Mouse (Mus musculus): ENCODE measurements around the gene Plekhg1. TPM values are rescaled to one million over a fixed set of nuclear protein-coding genes. Genes with fewer than 3 reads are reported as not detected.

Plekhg1 gene
- total and polyA plus RNA-seq, 3 experiments, result 3.6 to 11.0 (median 7.6) TPM

DNA sequence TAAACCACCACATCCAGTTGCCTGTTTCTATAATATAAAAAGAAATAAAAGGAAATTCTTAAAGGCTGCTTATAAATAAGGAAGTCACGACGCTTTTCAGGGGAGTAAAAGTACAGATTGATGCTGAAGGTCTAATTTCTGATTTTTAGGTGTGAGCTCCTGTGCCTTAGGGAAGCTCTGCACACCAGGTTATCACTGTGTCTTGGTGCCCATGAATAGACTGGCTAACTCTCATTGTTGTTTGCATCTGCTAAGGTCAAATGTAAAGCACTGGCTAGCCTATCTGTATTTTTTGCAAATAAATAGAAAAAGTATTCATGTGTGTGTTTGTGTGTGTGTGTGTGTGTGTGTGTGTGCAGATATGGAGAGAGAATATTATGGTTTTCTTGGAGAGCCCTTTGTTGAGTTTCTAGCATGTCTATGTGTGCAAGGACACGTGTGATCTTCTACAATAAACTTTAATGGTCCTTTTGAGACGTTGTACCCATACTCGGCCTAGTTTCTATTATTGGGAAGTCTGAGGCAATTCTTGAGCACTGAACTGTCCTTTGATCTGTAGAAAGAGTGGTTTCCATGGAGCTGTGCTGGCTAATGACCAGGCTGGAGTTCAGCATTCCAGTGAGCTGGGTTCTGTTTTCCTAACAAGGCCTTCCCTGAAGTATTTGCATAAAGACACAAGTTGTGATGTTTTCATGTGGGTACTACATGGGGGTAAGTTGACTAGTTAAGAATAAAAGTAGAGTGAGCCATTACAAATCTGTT is 79.0 kb downstream of the Plekhg1 start:
- H3K4me3 ChIP-seq, result no peak overlapping the region
- DNase-seq, result no peak
- H3K9ac ChIP-seq (ENCODE audit: low read depth, low read length), result no peak overlapping the region
- WGBS, result 70% methylated on average over 5 of the region's 5 CpGs
- TF ChIP-seq POLR2A (IDR thresholded peaks at IDR 0.05; ENCODE audit: insufficient read depth, low read depth, low read length) (no peak), CTCF (IDR thresholded peaks at IDR 0.05) (no peak), EP300 (IDR thresholded peaks at IDR 0.05; ENCODE audit: insufficient read depth, low read depth, low read length) (no peak)
- peaks cover 2% of the 10 kb centered on the region for H3K4me1 ChIP-seq (ENCODE audit: control insufficient read depth, insufficient read depth, low read length)
- H3K36me3 ChIP-seq (ENCODE audit: control insufficient read depth, insufficient read depth, low read length), result peaks cover 6% of the 10 kb centered on the region
- H3K27ac ChIP-seq, result no peak overlapping the region
- no peaks in the 10 kb centered on the region for H3K79me2 ChIP-seq (replicated peaks; ENCODE audit: control insufficient read depth, insufficient read depth, low read length)
- intact Hi-C loops (cut with DNase I), result no loop called here
- H3K27me3 ChIP-seq (ENCODE audit: control insufficient read depth, insufficient read depth, low read length), result no peaks in the 10 kb centered on the region

DNA sequence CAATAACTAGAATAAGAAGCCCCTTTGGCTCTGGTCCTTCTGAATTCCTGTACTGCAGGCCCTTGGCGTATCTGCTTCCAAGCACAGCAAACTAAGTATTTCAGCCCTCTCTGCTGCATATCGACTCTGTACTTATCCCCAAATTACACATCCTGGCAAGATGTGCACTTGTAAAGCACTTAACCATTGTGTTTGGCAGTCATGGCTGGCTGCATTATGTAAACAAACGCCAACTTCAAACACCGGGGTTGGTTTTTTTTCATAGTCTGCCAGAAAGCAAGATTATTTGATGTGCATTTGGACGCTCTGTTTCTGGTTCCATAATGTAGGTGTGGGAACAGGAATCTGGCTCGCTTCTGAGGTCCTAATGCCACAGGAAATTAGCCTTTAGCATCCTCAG is 83.7 kb downstream of the Plekhg1 start:
- H3K4me1 ChIP-seq (ENCODE audit: control insufficient read depth, insufficient read depth, low read length), result peaks cover 2% of the 10 kb centered on the region
- peaks cover 5% of the 10 kb centered on the region for H3K36me3 ChIP-seq (ENCODE audit: control insufficient read depth, insufficient read depth, low read length)
- intact Hi-C loops (cut with DNase I), result no loop called here
- no peak for TF ChIP-seq POLR2A (IDR thresholded peaks at IDR 0.05; ENCODE audit: insufficient read depth, low read depth, low read length)
- no peak for TF ChIP-seq CTCF (IDR thresholded peaks at IDR 0.05)
- no peak for TF ChIP-seq EP300 (IDR thresholded peaks at IDR 0.05; ENCODE audit: insufficient read depth, low read depth, low read length)
- no peak overlapping the region for H3K27ac ChIP-seq
- no peaks in the 10 kb centered on the region for H3K27me3 ChIP-seq (ENCODE audit: control insufficient read depth, insufficient read depth, low read length)
- no peaks in the 10 kb centered on the region for H3K79me2 ChIP-seq (replicated peaks; ENCODE audit: control insufficient read depth, insufficient read depth, low read length)
- DNase-seq, result no peak
- no peak overlapping the region for H3K4me3 ChIP-seq
- 42% methylated on average over 6 of the region's 6 CpGs for WGBS
- no peak overlapping the region for H3K9ac ChIP-seq (ENCODE audit: low read depth, low read length)

DNA sequence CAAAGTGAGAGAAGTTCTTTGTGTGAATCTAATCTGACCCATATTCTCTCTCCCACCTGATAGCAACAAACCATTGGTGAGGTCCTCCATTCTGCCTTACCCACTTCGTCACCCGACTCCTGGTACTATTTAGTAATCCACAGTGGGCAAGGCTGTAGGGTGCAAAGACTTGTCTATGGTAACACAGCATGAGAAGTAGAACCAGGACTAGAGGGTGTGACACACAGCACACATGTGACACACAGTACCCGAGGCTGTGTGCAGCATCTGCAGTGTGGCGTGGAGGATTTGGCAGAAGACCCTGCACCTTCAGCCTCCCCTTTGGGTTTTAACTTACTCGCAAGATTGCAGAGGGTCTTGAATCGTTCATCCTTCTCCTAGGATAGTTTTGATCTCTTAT is 85.9 kb downstream of the Plekhg1 start:
- no peak overlapping the region for H3K9ac ChIP-seq (ENCODE audit: low read depth, low read length)
- intact Hi-C loops (cut with DNase I), result no loop called here
- TF ChIP-seq POLR2A (IDR thresholded peaks at IDR 0.05; ENCODE audit: insufficient read depth, low read depth, low read length) (no peak), CTCF (IDR thresholded peaks at IDR 0.05) (no peak), EP300 (IDR thresholded peaks at IDR 0.05; ENCODE audit: insufficient read depth, low read depth, low read length) (no peak)
- no peak overlapping the region for H3K27ac ChIP-seq
- H3K27me3 ChIP-seq (ENCODE audit: control insufficient read depth, insufficient read depth, low read length), result no peaks in the 10 kb centered on the region
- peaks cover 5% of the 10 kb centered on the region for H3K36me3 ChIP-seq (ENCODE audit: control insufficient read depth, insufficient read depth, low read length)
- H3K4me3 ChIP-seq, result no peak overlapping the region
- no peaks in the 10 kb centered on the region for H3K79me2 ChIP-seq (replicated peaks; ENCODE audit: control insufficient read depth, insufficient read depth, low read length)
- DNase-seq, result no peak
- 90% methylated on average over 6 of the region's 6 CpGs for WGBS
- H3K4me1 ChIP-seq (ENCODE audit: control insufficient read depth, insufficient read depth, low read length), result peaks cover 7% of the 10 kb centered on the region

DNA sequence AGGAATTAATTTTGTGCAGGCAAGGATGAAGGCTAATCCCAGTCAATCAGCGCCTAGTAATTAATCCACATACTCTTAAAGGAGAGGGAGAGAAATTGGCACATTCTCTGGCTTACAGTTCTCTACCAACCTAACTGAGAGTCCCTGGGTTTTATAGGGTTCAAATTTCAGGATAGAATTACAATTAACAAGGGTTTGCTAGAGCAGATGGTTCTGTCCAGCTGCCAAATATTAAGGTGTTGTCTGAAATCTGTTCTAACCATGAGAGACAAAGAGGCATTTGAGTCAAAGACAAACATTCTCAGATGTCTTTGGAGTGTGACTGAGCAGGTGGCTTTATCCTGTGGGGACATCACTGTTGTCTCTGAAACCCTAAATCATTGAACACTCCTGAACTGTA is 87.2 kb downstream of the Plekhg1 start:
- H3K27ac ChIP-seq, result no peak overlapping the region
- no peak overlapping the region for H3K4me3 ChIP-seq
- TF ChIP-seq POLR2A (IDR thresholded peaks at IDR 0.05; ENCODE audit: insufficient read depth, low read depth, low read length), result no peak
- no peak for TF ChIP-seq EP300 (IDR thresholded peaks at IDR 0.05; ENCODE audit: insufficient read depth, low read depth, low read length)
- no peak for TF ChIP-seq CTCF (IDR thresholded peaks at IDR 0.05)
- H3K79me2 ChIP-seq (replicated peaks; ENCODE audit: control insufficient read depth, insufficient read depth, low read length), result no peaks in the 10 kb centered on the region
- WGBS, result 93% methylated on average over 1 of the region's 1 CpGs
- H3K4me1 ChIP-seq (ENCODE audit: control insufficient read depth, insufficient read depth, low read length), result peaks cover 12% of the 10 kb centered on the region
- no peak for DNase-seq
- intact Hi-C loops (cut with DNase I), result no loop called here
- H3K36me3 ChIP-seq (ENCODE audit: control insufficient read depth, insufficient read depth, low read length), result peaks cover 5% of the 10 kb centered on the region
- H3K9ac ChIP-seq (ENCODE audit: low read depth, low read length), result no peak overlapping the region
- H3K27me3 ChIP-seq (ENCODE audit: control insufficient read depth, insufficient read depth, low read length), result no peaks in the 10 kb centered on the region

DNA sequence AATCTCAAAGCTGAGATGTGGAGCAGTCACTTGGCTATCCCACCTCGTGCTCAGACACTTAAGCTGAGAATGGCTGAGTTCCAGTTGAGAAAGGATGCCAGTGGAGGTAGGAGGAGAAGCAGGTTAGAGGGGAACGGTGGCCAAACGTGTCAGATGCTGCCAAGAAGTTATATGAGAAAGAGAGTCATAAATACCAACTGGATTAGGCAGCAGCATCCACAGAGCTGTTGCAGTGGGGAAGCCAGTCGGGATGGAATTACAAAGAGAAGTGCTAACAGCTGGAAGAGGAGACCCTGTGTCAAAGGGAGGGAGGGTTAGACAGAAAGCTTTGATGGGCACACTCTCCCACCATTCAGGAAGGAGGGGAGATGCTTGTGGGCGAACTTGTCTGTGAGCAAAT is 89.3 kb downstream of the Plekhg1 start:
- Histone ChIP-seq H3K36me3 (ENCODE audit: control insufficient read depth, insufficient read depth, low read length) (no peaks in the 10 kb centered on the region; the same call in 1 of the 2 replicates), H3K9ac (ENCODE audit: low read depth, low read length) (no peak overlapping the region), H3K4me3 (no peak overlapping the region), H3K27ac (no peak overlapping the region), H3K27me3 (ENCODE audit: control insufficient read depth, insufficient read depth, low read length) (no peaks in the 10 kb centered on the region), H3K79me2 (replicated peaks; ENCODE audit: control insufficient read depth, insufficient read depth, low read length) (no peaks in the 10 kb centered on the region), H3K4me1 (ENCODE audit: control insufficient read depth, insufficient read depth, low read length) (peaks cover 15% of the 10 kb centered on the region)
- no peak for TF ChIP-seq CTCF (IDR thresholded peaks at IDR 0.05)
- no peak for TF ChIP-seq POLR2A (IDR thresholded peaks at IDR 0.05; ENCODE audit: insufficient read depth, low read depth, low read length)
- no peak for TF ChIP-seq EP300 (IDR thresholded peaks at IDR 0.05; ENCODE audit: insufficient read depth, low read depth, low read length)
- 25% methylated on average over 5 of the region's 5 CpGs for WGBS
- intact Hi-C loops (cut with DNase I), result no loop called here
- DNase-seq, result no peak

DNA sequence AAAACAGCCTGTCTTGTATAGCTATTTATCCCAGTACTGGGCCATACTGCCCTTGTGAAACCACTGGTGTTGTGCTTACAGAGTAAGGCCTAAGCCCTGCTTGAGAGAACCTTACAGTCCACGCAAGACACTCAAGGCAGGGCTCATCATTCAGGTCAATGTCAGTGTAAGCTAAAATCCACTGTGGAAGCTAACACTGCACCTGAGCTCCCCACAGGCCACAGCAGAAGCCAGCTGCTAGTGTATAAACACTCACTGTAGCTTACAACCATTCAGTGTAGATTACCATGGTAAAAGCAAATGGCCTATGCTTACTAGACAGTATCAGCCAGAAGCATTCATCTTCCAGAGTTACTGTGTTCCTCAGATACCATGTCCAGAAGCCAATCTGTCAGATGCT is 90.5 kb downstream of the Plekhg1 start:
- no peak overlapping the region for H3K4me3 ChIP-seq
- no peaks in the 10 kb centered on the region for H3K27me3 ChIP-seq (ENCODE audit: control insufficient read depth, insufficient read depth, low read length)
- intact Hi-C loops (cut with DNase I), result no loop called here
- no peak for TF ChIP-seq EP300 (IDR thresholded peaks at IDR 0.05; ENCODE audit: insufficient read depth, low read depth, low read length)
- 89% methylated on average over 1 of the region's 1 CpGs for WGBS
- no peaks in the 10 kb centered on the region; the same call in 1 of the 2 replicates for H3K36me3 ChIP-seq (ENCODE audit: control insufficient read depth, insufficient read depth, low read length)
- peak overlapping the region; percentile 15; the same call in 1 of the 2 replicates for H3K27ac ChIP-seq
- no peak overlapping the region for H3K9ac ChIP-seq (ENCODE audit: low read depth, low read length)
- no peaks in the 10 kb centered on the region for H3K79me2 ChIP-seq (replicated peaks; ENCODE audit: control insufficient read depth, insufficient read depth, low read length)
- DNase-seq, result no peak
- H3K4me1 ChIP-seq (ENCODE audit: control insufficient read depth, insufficient read depth, low read length), result peaks cover 15% of the 10 kb centered on the region
